Mouse (Mus musculus) lung, embryonic 16.5 days (tissue): ENCODE measurements at regions not wholly inside any gene's neighbourhood (a gene's known extent, or its start where the extent isn't known, plus 50 kb on each side); places are given as distances from the start of the nearest gene placed in this dataset.

ENCODE experiments used
- ATAC-seq: fragments of 200-750 bp; cut with Nextera tagmentation; 2 replicates; pipeline ENCODE4 v1.8.0; 2017; ENCODE audit warnings: low read depth, mild to moderate bottlenecking, moderate library complexity
- H3K27ac ChIP-seq: fragments of 300-500 bp; sonication (generic); 2 replicates; pipeline ENCODE4 v1.5.1; 2014; ENCODE audit warnings: mild to moderate bottlenecking, control low read depth, low read length
- H3K27me3 ChIP-seq: fragments of 300-500 bp; sonication (generic); 2 replicates; pipeline ENCODE4 v1.6.1; 2014; ENCODE audit warnings: low read depth, low read length, mixed read lengths; ENCODE audit not compliant: control insufficient read depth, insufficient read depth
- H3K36me3 ChIP-seq: fragments of 300-500 bp; sonication (generic); 2 replicates; pipeline ENCODE4 v1.6.1; 2014; ENCODE audit warnings: low read length; ENCODE audit not compliant: control insufficient read depth, insufficient read depth
- H3K4me1 ChIP-seq: fragments of 300-500 bp; sonication (generic); replicated peaks from 2 replicates; pipeline ENCODE4 v1.6.1; 2014; ENCODE audit warnings: low read length, mixed read lengths; ENCODE audit not compliant: control insufficient read depth, insufficient read depth
- H3K4me2 ChIP-seq: fragments of 300-500 bp; sonication (generic); 2 replicates; pipeline ENCODE4 v1.6.1; 2014; ENCODE audit warnings: low read depth, low read length, control low read depth
- H3K4me3 ChIP-seq: fragments of 300-500 bp; sonication (generic); 2 replicates; pipeline ENCODE4 v1.5.1; 2014; ENCODE audit warnings: mild to moderate bottlenecking, low read length, control low read depth
- H3K9ac ChIP-seq: fragments of 300-500 bp; sonication (generic); 2 replicates; pipeline ENCODE4 v1.6.1; 2014; ENCODE audit warnings: low read length, control low read depth
- H3K9me3 ChIP-seq: fragments of 300-500 bp; sonication (generic); 2 replicates; pipeline ENCODE4 v1.6.1; 2016; ENCODE audit warnings: low read length; ENCODE audit not compliant: control insufficient read depth
- WGBS: fragments of 180-500 bp; shearing (Covaris S2); extraction: QIAGEN DNeasy Blood & Tissue Kit; methylation state at CpG from one replicate; pipeline ENCODE4 v1.1.7; 2014; 5-methylcytosine and 5-hydroxymethylcytosine counted together

DNA sequence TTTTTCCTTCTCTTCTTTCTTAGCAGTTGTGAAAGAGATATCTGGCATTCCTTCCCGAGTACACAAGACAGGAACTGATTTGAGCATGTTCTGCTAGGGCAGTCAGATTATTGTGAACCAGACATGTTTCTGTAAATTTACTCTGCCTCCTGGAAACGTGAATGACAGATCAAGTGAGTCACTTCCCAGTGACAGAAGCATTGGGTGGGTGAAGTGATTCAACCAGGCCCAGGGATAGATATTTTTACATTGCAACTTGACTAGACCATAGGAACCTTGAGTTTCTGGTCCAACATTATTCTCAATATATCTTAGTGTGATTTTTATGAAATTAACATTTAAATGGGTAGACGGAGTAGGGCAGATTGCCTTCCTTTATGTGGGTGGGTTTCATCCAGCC lies 217.4 kb downstream of the Rad51ap2 start:
- H3K27me3 ChIP-seq, result peaks cover under 1% of the 10 kb centered on the region; the same call in 1 of the 2 replicates
- H3K27ac ChIP-seq, result no peak overlapping the region
- no peak for ATAC-seq
- H3K9me3 ChIP-seq, result no peaks in the 10 kb centered on the region
- H3K4me2 ChIP-seq, result no peak overlapping the region
- H3K36me3 ChIP-seq, result no peaks in the 10 kb centered on the region
- H3K9ac ChIP-seq, result no peak overlapping the region
- 64% methylated on average over 3 of the region's 3 CpGs for whole genome bisulfite sequencing
- H3K4me1 ChIP-seq, result no peaks in the 10 kb centered on the region
- no peak overlapping the region for H3K4me3 ChIP-seq

- no peaks in the 10 kb centered on the region for H3K36me3 ChIP-seq
- ATAC-seq, result no peak
- no peak overlapping the region for H3K4me3 ChIP-seq
- no peaks in the 10 kb centered on the region for H3K27me3 ChIP-seq
- H3K4me1 ChIP-seq, result no peaks in the 10 kb centered on the region
- no peak overlapping the region for H3K4me2 ChIP-seq
- 80% methylated on average over 3 of the region's 3 CpGs for WGBS
- no peak overlapping the region for H3K9ac ChIP-seq
- no peaks in the 10 kb centered on the region; the same call in 1 of the 2 replicates for H3K9me3 ChIP-seq
- no peak overlapping the region for H3K27ac ChIP-seq
Measured at GRCm38 (mm10) chr12:11694797-11695196, 238.9 kb downstream of the Rad51ap2 start.

- no peak overlapping the region for H3K4me3 ChIP-seq
Measured at GRCm38 (mm10) chr12:11708879-11709602, 253.2 kb downstream of the Rad51ap2 start.

DNA sequence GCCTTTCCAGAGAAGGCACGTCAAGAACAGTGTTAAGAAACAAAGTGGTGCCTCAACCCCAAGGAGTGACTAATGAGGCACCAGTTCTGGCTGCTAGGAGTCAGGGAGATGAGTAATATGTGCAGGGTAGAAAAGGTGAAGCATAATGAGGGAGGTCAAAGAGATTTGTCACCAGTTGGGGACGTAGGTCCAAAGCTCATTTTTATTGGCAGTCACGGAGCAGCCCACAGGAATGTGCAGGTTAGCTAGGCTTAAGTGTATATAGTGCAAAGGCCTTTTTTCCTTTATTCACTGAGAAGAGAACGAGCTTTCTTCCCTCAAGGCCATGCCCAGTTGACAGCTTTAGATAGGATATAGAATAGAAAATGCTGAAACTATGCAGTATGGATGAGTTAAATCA lies 261.8 kb downstream of the Rad51ap2 start:
- H3K4me2 ChIP-seq, result no peak overlapping the region
- no peak for ATAC-seq
- H3K9me3 ChIP-seq, result no peaks in the 10 kb centered on the region
- H3K27me3 ChIP-seq, result no peaks in the 10 kb centered on the region
- no peaks in the 10 kb centered on the region for H3K4me1 ChIP-seq
- no peaks in the 10 kb centered on the region for H3K36me3 ChIP-seq
- WGBS, result 59% methylated on average over 4 of the region's 4 CpGs
- no peak overlapping the region for H3K27ac ChIP-seq
- H3K9ac ChIP-seq, result no peak overlapping the region
- no peak overlapping the region for H3K4me3 ChIP-seq

More at GRCm38 (mm10) chr12:11708879-11709602, 253.2 kb downstream of the Rad51ap2 start:
- no peaks in the 10 kb centered on the region for H3K9me3 ChIP-seq
- H3K4me1 ChIP-seq, result no peaks in the 10 kb centered on the region
- no peak for ATAC-seq
- 71% methylated on average over 2 of the region's 2 CpGs for WGBS
- no peaks in the 10 kb centered on the region for H3K36me3 ChIP-seq
- H3K27ac ChIP-seq, result no peak overlapping the region
- H3K9ac ChIP-seq, result no peak overlapping the region
- no peaks in the 10 kb centered on the region for H3K27me3 ChIP-seq
- no peak overlapping the region for H3K4me2 ChIP-seq

- H3K4me3 ChIP-seq, result no peak overlapping the region
- H3K9me3 ChIP-seq, result no peaks in the 10 kb centered on the region
- no peaks in the 10 kb centered on the region for H3K27me3 ChIP-seq
- 87% methylated on average over 2 of the region's 2 CpGs for WGBS
- H3K4me1 ChIP-seq, result no peaks in the 10 kb centered on the region
- no peak overlapping the region for H3K9ac ChIP-seq
- no peak overlapping the region for H3K27ac ChIP-seq
- H3K4me2 ChIP-seq, result no peak overlapping the region
- no peak for ATAC-seq
- no peaks in the 10 kb centered on the region for H3K36me3 ChIP-seq
Measured at GRCm38 (mm10) chr12:11751471-11751870, 295.6 kb downstream of the Rad51ap2 start.

- Histone ChIP-seq H3K4me2 (no peak overlapping the region), H3K4me3 (no peak overlapping the region), H3K9ac (no peak overlapping the region), H3K27me3 (no peaks in the 10 kb centered on the region), H3K36me3 (no peaks in the 10 kb centered on the region), H3K27ac (no peak overlapping the region), H3K4me1 (no peaks in the 10 kb centered on the region), H3K9me3 (no peaks in the 10 kb centered on the region)
- ATAC-seq, result no peak
Measured at GRCm38 (mm10) chr12:11754184-11754907, 298.5 kb downstream of the Rad51ap2 start.

DNA sequence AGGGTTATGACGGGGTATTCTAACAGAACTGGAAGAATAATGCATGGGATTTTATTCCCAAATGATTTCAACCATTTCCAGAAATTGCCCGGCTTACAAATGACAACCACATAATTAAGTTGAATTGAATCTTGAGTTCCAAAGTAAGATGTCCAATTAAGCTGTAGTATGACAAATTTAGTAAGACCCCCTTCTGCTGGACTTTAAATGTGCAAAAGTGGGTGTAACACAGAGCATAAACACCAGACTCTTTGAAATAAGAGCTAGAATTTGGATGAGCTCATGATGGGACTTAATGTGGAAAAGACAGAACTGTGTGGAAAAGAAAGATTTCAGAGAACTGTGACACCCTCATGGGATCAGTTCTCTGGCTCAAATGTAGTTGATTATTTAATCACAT lies 346.4 kb downstream of the Rad51ap2 start:
- Histone ChIP-seq H3K27me3 (no peaks in the 10 kb centered on the region), H3K4me1 (no peaks in the 10 kb centered on the region), H3K9me3 (no peaks in the 10 kb centered on the region), H3K9ac (no peak overlapping the region), H3K4me3 (no peak overlapping the region), H3K36me3 (no peaks in the 10 kb centered on the region), H3K4me2 (no peak overlapping the region), H3K27ac (no peak overlapping the region)
- 78% methylated on average over 2 of the region's 2 CpGs for WGBS
- ATAC-seq, result no peak

DNA sequence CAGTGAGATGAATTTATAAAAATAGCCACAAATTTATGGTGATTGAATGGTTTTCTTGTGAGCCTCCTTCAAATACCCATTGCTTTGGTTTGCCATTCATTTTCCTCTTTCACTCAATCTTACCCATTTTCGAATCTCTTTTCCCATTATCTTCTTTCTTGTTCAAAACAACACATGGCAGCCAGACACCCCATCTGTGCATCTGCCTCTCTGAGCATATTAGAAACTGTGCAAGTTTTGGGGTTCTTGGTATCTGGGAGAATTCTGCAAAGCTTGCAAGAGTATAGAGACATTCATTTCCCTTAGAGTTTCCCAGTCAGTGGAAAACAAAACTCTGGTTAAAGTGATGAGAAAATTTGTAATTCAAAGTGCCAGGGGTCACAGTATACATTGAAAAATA lies 347.3 kb downstream of the Rad51ap2 start:
- no peak for ATAC-seq
- Histone ChIP-seq H3K27me3 (no peaks in the 10 kb centered on the region), H3K9me3 (no peaks in the 10 kb centered on the region), H3K9ac (no peak overlapping the region), H3K27ac (no peak overlapping the region), H3K4me2 (no peak overlapping the region), H3K36me3 (no peaks in the 10 kb centered on the region), H3K4me3 (no peak overlapping the region), H3K4me1 (no peaks in the 10 kb centered on the region)
- WGBS, result 76% methylated on average over 1 of the region's 1 CpGs

DNA sequence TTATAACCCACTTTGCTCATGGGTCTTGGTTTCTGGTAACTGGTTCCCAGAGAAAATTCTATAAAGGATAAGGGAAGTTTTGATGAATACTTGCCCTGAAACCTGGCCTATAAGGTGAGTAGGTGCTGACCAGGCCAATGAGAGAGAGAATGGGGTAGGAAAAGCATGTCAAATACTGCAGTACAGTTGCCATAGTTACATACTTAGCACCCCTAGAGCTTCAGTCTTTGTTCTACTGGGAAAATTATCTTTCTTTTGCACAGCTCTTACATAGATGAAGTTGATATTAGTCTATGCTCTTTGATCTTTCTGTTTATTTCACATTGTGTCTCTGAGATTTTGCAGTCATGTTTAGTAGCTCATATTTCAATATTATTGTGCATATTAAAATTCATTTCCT lies 373.8 kb downstream of the Rad51ap2 start:
- no peak overlapping the region for H3K27ac ChIP-seq
- H3K4me1 ChIP-seq, result no peaks in the 10 kb centered on the region
- H3K4me3 ChIP-seq, result no peak overlapping the region
- no peaks in the 10 kb centered on the region for H3K36me3 ChIP-seq
- H3K9me3 ChIP-seq, result no peaks in the 10 kb centered on the region
- no peak overlapping the region for H3K9ac ChIP-seq
- no peak overlapping the region for H3K4me2 ChIP-seq
- no peaks in the 10 kb centered on the region for H3K27me3 ChIP-seq
- ATAC-seq, result no peak
